Mouse (Mus musculus) hindbrain, embryonic 16.5 days (tissue): ENCODE results near the gene Vwa8. TPM values are rescaled to one million over a fixed set of nuclear protein-coding genes. Genes with fewer than 3 reads are reported as not detected.

Experiments
- ATAC-seq: fragments of 200-750 bp; cut with Nextera tagmentation; 2 replicates; pipeline ENCODE4 v1.8.0; 2017; ENCODE audit warnings: moderate TSS enrichment, moderate library complexity
- H3K27ac ChIP-seq: fragments of 300-500 bp; sonication (generic); 2 replicates; pipeline ENCODE4 v1.5.1; 2014; ENCODE audit warnings: low read depth, mild to moderate bottlenecking, control low read depth, low read length, moderate library complexity
- H3K27me3 ChIP-seq: fragments of 300-500 bp; sonication (generic); replicated peaks from 2 replicates; pipeline ENCODE4 v1.6.1; 2014; ENCODE audit warnings: low read length; ENCODE audit not compliant: control insufficient read depth, insufficient read depth
- H3K36me3 ChIP-seq: fragments of 300-500 bp; sonication (generic); 2 replicates; pipeline ENCODE4 v1.6.1; 2014; ENCODE audit warnings: mild to moderate bottlenecking, low read length, moderate library complexity, mixed read lengths; ENCODE audit not compliant: control insufficient read depth, insufficient read depth
- H3K4me1 ChIP-seq: fragments of 300-500 bp; sonication (generic); 2 replicates; pipeline ENCODE4 v1.6.1; 2014; ENCODE audit warnings: low read depth, low read length; ENCODE audit not compliant: control insufficient read depth, insufficient read depth
- H3K4me2 ChIP-seq: fragments of 300-500 bp; sonication (generic); 2 replicates; pipeline ENCODE4 v1.6.1; 2014; ENCODE audit warnings: mild to moderate bottlenecking, low read length, control low read depth, moderate library complexity
- H3K4me3 ChIP-seq: fragments of 300-500 bp; sonication (generic); 2 replicates; pipeline ENCODE4 v1.5.1; 2014; ENCODE audit warnings: mild to moderate bottlenecking, low read length, control low read depth, moderate library complexity
- H3K9ac ChIP-seq: fragments of 300-500 bp; sonication (generic); 2 replicates; pipeline ENCODE4 v1.6.1; 2014; ENCODE audit warnings: low read depth, mild to moderate bottlenecking, control low read depth, low read length, moderate library complexity
- H3K9me3 ChIP-seq: fragments of 300-500 bp; sonication (generic); 2 replicates; pipeline ENCODE4 v1.6.1; 2014; ENCODE audit warnings: mild to moderate bottlenecking, low read length, moderate library complexity; ENCODE audit not compliant: control insufficient read depth
- WGBS: fragments of 180-500 bp; shearing (Covaris S2); extraction: QIAGEN DNeasy Blood & Tissue Kit; methylation state at CpG from one replicate; pipeline ENCODE4 v1.1.7; 2014; 5-methylcytosine and 5-hydroxymethylcytosine counted together
- polyA plus RNA-seq: library from polyadenylated mRNA; unstranded; fragments of >200 nt; fragmentation: Nextera tagmentation; extraction: Ambion mirVana; gene quantifications from 2 replicates; pipeline ENCODE4 v1.2.1, GENCODE M21; 2015

The Vwa8 gene
- polyA plus RNA-seq, 1 experiment from 2014 or later: 7.9 TPM

DNA sequence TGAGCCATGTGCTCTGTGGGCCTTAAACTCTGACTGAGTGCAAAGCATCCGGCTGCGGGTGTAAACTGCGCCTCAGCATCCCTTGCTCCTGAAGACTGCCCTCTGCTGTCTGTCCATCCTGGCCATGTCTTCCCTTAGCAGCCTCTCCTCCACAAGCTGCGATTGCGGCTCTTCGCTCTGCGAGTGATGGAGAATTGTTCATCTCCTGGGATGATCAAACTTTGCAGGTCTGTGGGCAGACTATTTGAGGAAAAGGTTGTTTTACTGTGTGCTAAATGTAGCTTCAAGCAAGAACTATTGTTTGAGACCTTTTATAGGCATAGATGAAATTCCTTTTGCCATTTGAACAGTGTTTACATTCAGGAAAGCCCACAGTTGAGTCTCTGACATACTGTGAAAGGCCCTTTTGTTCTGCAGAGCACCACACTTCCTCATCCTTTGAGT lies 286.1 kb downstream of the Vwa8 start:
- H3K4me3 ChIP-seq: no peak overlapping the region
- peak; percentile 83 for ATAC-seq

DNA sequence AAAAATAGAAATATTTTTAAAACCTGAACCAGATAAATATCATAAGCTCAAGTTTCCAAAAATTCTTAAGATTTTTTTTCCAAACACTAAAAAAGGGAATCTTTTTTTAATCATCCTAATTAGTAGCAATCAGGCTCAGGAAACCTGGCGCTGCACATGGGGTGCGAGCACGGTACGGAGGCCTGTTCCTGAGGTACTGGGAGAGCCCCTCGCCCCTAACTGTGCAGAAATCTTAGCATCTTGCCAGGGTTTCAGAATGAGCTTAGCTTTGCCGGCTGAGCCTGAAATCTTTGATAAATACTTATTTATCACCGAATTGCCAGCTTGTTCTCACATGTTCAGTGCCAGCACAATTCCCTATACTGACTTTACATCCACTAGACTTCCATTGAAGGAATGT lies 286.6 kb downstream of the Vwa8 start:
- no peaks in the 10 kb centered on the region for H3K9me3 ChIP-seq
- WGBS: 67% methylated on average over 7 of the region's 7 CpGs
- no peaks in the 10 kb centered on the region for H3K27me3 ChIP-seq
- peaks cover 6% of the 10 kb centered on the region for H3K4me1 ChIP-seq
- H3K4me3 ChIP-seq: no peak overlapping the region
- H3K36me3 ChIP-seq: no peaks in the 10 kb centered on the region
- H3K4me2 ChIP-seq: no peak overlapping the region
- H3K9ac ChIP-seq: no peak overlapping the region
- ATAC-seq: no peak
- no peak overlapping the region for H3K27ac ChIP-seq

More for the DNA sequence above, 286.1 kb downstream of the Vwa8 start:
- no peak overlapping the region for H3K4me2 ChIP-seq
- H3K27me3 ChIP-seq: no peaks in the 10 kb centered on the region
- peaks cover under 1% of the 10 kb centered on the region; the same call in 1 of the 2 replicates for H3K4me1 ChIP-seq
- no peaks in the 10 kb centered on the region for H3K9me3 ChIP-seq
- no peak overlapping the region; the same call in 1 of the 2 replicates for H3K9ac ChIP-seq
- 14% methylated on average over 7 of the region's 7 CpGs for WGBS
- no peaks in the 10 kb centered on the region for H3K36me3 ChIP-seq
- H3K27ac ChIP-seq: 0 out of 2 replicates have a peak overlapping the region, but pooled peaks have one; percentile 17

DNA sequence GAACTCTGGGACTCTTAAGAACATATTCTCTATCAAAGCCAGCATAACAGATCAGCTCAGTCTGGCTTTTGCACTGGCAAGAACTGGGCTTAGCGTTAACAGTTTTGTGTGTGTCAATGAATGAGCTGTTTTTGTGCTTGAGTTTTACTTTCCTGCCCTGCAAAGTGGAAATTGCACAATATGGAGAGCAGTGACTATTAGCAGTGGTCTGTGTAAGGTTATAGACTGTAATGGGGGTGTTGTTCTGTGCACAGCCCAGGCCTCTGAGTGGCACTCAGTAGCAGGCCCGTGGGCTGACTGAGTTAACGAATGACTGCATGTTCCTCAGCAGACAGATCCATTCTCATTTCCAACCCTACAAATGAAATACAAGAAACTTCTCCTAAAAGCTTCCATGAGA lies 287.7 kb downstream of the Vwa8 start:
- Histone ChIP-seq H3K4me1 (peaks cover 10% of the 10 kb centered on the region), H3K27ac (no peak overlapping the region), H3K9me3 (no peaks in the 10 kb centered on the region), H3K4me3 (no peak overlapping the region), H3K27me3 (no peaks in the 10 kb centered on the region), H3K4me2 (no peak overlapping the region), H3K9ac (no peak overlapping the region), H3K36me3 (no peaks in the 10 kb centered on the region)
- WGBS: 84% methylated on average over 3 of the region's 3 CpGs
- no peak for ATAC-seq

DNA sequence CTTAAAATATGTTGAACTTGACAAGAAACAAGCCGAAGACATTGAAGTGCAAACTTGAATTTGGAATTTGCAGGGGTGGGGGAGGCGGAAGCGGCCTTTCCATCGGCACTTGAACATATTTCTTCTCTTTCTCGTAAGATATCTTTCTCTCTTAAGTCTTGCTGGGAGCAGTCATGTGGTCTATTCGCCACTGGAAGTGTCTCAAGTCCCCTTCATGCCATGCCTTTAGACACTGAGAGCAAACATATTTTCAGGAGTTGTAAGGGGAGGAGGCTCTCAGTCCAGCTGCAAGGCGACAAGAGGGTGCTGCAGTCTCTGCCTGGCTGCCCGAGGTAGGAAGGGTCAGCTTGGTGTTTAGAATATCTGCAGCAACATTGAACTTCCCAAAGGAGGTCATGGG lies 288.2 kb downstream of the Vwa8 start:
- ATAC-seq: no peak
- WGBS: 86% methylated on average over 8 of the region's 8 CpGs
- Histone ChIP-seq H3K9ac (no peak overlapping the region), H3K4me3 (no peak overlapping the region), H3K27me3 (no peaks in the 10 kb centered on the region), H3K4me1 (peaks cover 10% of the 10 kb centered on the region), H3K9me3 (no peaks in the 10 kb centered on the region), H3K4me2 (no peak overlapping the region), H3K27ac (no peak overlapping the region), H3K36me3 (no peaks in the 10 kb centered on the region)

GRCm38 (mm10) chr14:79139096-79139651 lies 290.3 kb downstream of the Vwa8 start:
- H3K4me2 ChIP-seq: no peak overlapping the region
- no peaks in the 10 kb centered on the region for H3K36me3 ChIP-seq
- no peaks in the 10 kb centered on the region for H3K27me3 ChIP-seq
- WGBS: 91% methylated on average over 6 of the region's 6 CpGs
- peaks cover 10% of the 10 kb centered on the region for H3K4me1 ChIP-seq
- no peak overlapping the region for H3K9ac ChIP-seq
- no peak overlapping the region for H3K27ac ChIP-seq
- no peak for ATAC-seq
- no peaks in the 10 kb centered on the region for H3K9me3 ChIP-seq
- no peak overlapping the region for H3K4me3 ChIP-seq

DNA sequence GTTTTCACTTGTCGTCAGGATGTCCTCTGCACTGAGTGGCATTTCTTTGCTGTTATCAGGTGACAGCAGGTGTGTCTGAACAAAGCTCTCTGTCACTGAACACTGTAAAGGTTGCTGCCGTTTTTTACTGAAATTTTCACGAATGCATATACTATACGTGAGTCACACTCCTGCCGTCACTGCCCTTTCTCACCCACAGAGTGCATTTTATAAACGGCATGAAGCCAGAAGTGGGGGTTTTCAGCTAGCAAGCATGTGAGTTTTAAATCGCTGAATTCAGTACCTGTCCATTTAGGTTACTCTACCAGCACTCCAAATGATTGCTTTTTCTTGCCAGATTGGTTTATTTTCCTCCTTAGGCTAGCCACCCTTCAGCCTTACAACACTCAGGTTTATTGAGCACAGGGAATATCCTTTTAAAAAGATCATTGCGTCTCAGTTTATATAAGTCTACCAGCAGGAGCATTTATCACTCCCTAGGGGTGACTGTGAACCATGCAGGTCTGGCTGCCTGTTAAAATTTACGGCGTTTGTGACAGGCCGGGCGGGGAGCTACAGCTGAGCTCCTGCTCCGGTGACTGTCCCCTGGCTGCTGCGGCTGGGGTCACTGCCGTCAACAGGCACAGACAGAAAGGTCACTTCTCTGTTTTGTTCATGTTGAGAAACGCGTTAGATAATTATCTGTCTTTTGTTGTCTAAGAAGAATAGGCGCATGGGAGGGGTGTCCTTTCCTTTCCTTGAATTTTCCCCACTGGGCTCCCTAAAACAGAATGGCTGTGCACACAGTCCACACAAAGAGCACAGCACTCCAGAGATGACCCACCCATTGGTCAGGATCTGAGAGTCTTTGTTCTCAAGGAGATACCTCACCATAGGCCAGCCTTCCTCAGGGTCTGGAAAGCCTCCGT lies 291.3 kb downstream of the Vwa8 start:
- H3K4me2 ChIP-seq: no peak overlapping the region
- ATAC-seq: peak; percentile 70
- peak overlapping the region; percentile 25; the same call in 1 of the 2 replicates for H3K9ac ChIP-seq
- peaks cover 10% of the 10 kb centered on the region for H3K4me1 ChIP-seq
- no peak overlapping the region for H3K4me3 ChIP-seq
- H3K9me3 ChIP-seq: no peaks in the 10 kb centered on the region
- H3K27ac ChIP-seq: no peak overlapping the region
- no peaks in the 10 kb centered on the region for H3K27me3 ChIP-seq
- WGBS: 23% methylated on average over 19 of the region's 19 CpGs
- no peaks in the 10 kb centered on the region for H3K36me3 ChIP-seq

DNA sequence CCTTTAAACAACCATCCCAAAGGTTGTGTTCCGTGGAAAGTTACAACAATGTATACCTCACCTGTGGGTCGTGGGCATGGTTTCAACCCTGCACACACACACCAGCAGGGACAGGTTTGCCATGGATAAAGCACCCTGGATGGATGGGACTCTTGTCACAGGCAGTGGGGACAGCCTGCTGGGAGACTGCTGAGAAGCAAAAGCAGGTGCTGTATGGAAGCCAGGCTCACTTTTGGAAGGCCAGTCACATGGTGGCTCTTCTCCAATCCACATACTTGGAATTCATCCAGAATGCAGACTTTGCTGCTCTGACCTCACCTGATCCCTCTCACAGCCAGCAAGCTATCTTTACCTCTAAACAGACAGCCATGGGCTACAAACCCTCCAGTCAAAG lies 292.0 kb downstream of the Vwa8 start:
- ATAC-seq: peak; percentile 63
- H3K9me3 ChIP-seq: no peaks in the 10 kb centered on the region
- no peaks in the 10 kb centered on the region for H3K36me3 ChIP-seq
- WGBS: 53% methylated on average over 2 of the region's 2 CpGs
- peaks cover 10% of the 10 kb centered on the region for H3K4me1 ChIP-seq
- H3K9ac ChIP-seq: no peak overlapping the region
- H3K27ac ChIP-seq: no peak overlapping the region
- no peaks in the 10 kb centered on the region for H3K27me3 ChIP-seq
- no peak overlapping the region for H3K4me3 ChIP-seq
- no peak overlapping the region for H3K4me2 ChIP-seq

DNA sequence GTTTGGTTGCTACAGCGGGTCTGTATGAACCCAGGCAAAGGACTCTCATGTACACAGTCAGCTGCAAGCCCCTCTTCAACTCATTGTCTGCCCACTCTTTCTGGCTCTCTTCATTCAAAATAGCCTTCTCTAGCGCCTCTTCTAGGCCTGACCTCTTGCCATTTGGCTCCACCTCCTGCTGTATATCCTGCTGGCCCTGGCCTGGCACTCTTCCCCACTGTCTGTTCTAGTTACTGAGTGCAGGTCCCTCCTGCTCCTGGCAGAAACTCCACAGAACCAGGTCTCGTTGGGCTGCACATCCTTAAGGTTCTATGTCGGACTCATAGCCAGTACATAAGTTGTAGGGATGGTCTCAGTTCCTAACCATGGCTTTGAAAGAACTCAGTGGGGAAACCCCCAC lies 293.5 kb downstream of the Vwa8 start:
- Histone ChIP-seq H3K27ac (no peak overlapping the region), H3K27me3 (no peaks in the 10 kb centered on the region), H3K36me3 (no peaks in the 10 kb centered on the region), H3K4me1 (peaks cover 10% of the 10 kb centered on the region), H3K9ac (no peak overlapping the region), H3K4me3 (no peak overlapping the region), H3K9me3 (no peaks in the 10 kb centered on the region), H3K4me2 (no peak overlapping the region)
- WGBS: 74% methylated on average over 4 of the region's 4 CpGs
- no peak for ATAC-seq

GRCm38 (mm10) chr14:79143696-79144095 lies 294.8 kb downstream of the Vwa8 start:
- H3K36me3 ChIP-seq: no peaks in the 10 kb centered on the region
- no peaks in the 10 kb centered on the region for H3K27me3 ChIP-seq
- ATAC-seq: no peak
- no peak overlapping the region for H3K4me3 ChIP-seq
- no peak overlapping the region for H3K27ac ChIP-seq
- H3K4me2 ChIP-seq: no peak overlapping the region
- no peak overlapping the region for H3K9ac ChIP-seq
- peaks cover 10% of the 10 kb centered on the region for H3K4me1 ChIP-seq
- H3K9me3 ChIP-seq: no peaks in the 10 kb centered on the region
- 92% methylated on average over 9 of the region's 9 CpGs for WGBS
